Mouse (Mus musculus): ENCODE results near the gene Olfr631. TPM values are rescaled to one million over a fixed set of nuclear protein-coding genes. Genes with fewer than 3 reads are reported as not detected.

The Olfr631 gene
- polyA plus RNA-seq, 1 experiment from 2014 or later = not detected

Other genes with a start within 250 kb of the Olfr631 start
- gene Olfr625-ps1, start 246.1 kb upstream of the Olfr631 start, polyA plus RNA-seq (2016; fragmentation: Nextera tagmentation; extraction: Ambion mirVana) = not detected in 2 replicates
- not detected in 2 replicates for gene Olfr243, start 214.2 kb upstream of the Olfr631 start, polyA plus RNA-seq (2016; fragmentation: Nextera tagmentation; extraction: Ambion mirVana)
- not detected in 2 replicates for gene Olfr628, start 198.5 kb upstream of the Olfr631 start, polyA plus RNA-seq (2016; fragmentation: Nextera tagmentation; extraction: Ambion mirVana)
- not detected in 2 replicates for gene Olfr629, start 183.9 kb upstream of the Olfr631 start, polyA plus RNA-seq (2016; fragmentation: Nextera tagmentation; extraction: Ambion mirVana)
- gene Olfr630, start 171.5 kb upstream of the Olfr631 start, polyA plus RNA-seq (2016; fragmentation: Nextera tagmentation; extraction: Ambion mirVana) = not detected in 2 replicates
- gene Olfr69, start 157.2 kb upstream of the Olfr631 start, polyA plus RNA-seq (2016; fragmentation: Nextera tagmentation; extraction: Ambion mirVana) = not detected in 2 replicates
- not detected in 2 replicates for gene Olfr68, start 149.1 kb upstream of the Olfr631 start, polyA plus RNA-seq (2016; fragmentation: Nextera tagmentation; extraction: Ambion mirVana)
- gene Olfr67, start 137.0 kb upstream of the Olfr631 start, polyA plus RNA-seq (2016; fragmentation: Nextera tagmentation; extraction: Ambion mirVana) = not detected in 2 replicates
- 191 and 345 TPM in 2 replicates for gene Hbb-bt, start 114.8 kb upstream of the Olfr631 start, polyA plus RNA-seq (2016; fragmentation: Nextera tagmentation; extraction: Ambion mirVana)
- 74.3 and 117 TPM in 2 replicates for gene Hbb-bs, start 100.7 kb upstream of the Olfr631 start, polyA plus RNA-seq (2016; fragmentation: Nextera tagmentation; extraction: Ambion mirVana)
- 0.23 TPM in 1 of 2 replicates, not detected in the other for gene Hbb-bh2, start 88.3 kb upstream of the Olfr631 start, polyA plus RNA-seq (2016; fragmentation: Nextera tagmentation; extraction: Ambion mirVana)
- gene Hbb-bh1, start 85.7 kb upstream of the Olfr631 start, polyA plus RNA-seq (2016; fragmentation: Nextera tagmentation; extraction: Ambion mirVana) = 3,029 and 4,275 TPM in 2 replicates
- 7,838 and 8,555 TPM in 2 replicates for gene Hbb-y, start 75.6 kb upstream of the Olfr631 start, polyA plus RNA-seq (2016; fragmentation: Nextera tagmentation; extraction: Ambion mirVana)
- gene Olfr66, start 42.6 kb upstream of the Olfr631 start, polyA plus RNA-seq (2016; fragmentation: Nextera tagmentation; extraction: Ambion mirVana) = not detected in 2 replicates
- not detected in 2 replicates for gene Olfr64, start 34.3 kb upstream of the Olfr631 start, polyA plus RNA-seq (2016; fragmentation: Nextera tagmentation; extraction: Ambion mirVana)
- not detected in 2 replicates for gene Olfr65, start 25.3 kb upstream of the Olfr631 start, polyA plus RNA-seq (2016; fragmentation: Nextera tagmentation; extraction: Ambion mirVana)
- not detected in 2 replicates for gene Olfr632, start 5.5 kb downstream of the Olfr631 start, polyA plus RNA-seq (2016; fragmentation: Nextera tagmentation; extraction: Ambion mirVana)
- gene Olfr633, start 15.6 kb downstream of the Olfr631 start, polyA plus RNA-seq (2016; fragmentation: Nextera tagmentation; extraction: Ambion mirVana) = not detected in 2 replicates
- gene Olfr635, start 42.3 kb downstream of the Olfr631 start, polyA plus RNA-seq (2016; fragmentation: Nextera tagmentation; extraction: Ambion mirVana) = 0.01 and 0.04 TPM in 2 replicates
- not detected in 2 replicates for gene Olfr638, start 69.9 kb downstream of the Olfr631 start, polyA plus RNA-seq (2016; fragmentation: Nextera tagmentation; extraction: Ambion mirVana)
- gene Olfr639, start 88.5 kb downstream of the Olfr631 start, polyA plus RNA-seq (2016; fragmentation: Nextera tagmentation; extraction: Ambion mirVana) = not detected in 2 replicates
- not detected in 2 replicates for gene Olfr640, start 96.7 kb downstream of the Olfr631 start, polyA plus RNA-seq (2016; fragmentation: Nextera tagmentation; extraction: Ambion mirVana)
- not detected in 2 replicates for gene Olfr641, start 106.6 kb downstream of the Olfr631 start, polyA plus RNA-seq (2016; fragmentation: Nextera tagmentation; extraction: Ambion mirVana)
- gene Olfr642, start 123.8 kb downstream of the Olfr631 start, polyA plus RNA-seq (2016; fragmentation: Nextera tagmentation; extraction: Ambion mirVana) = not detected in 2 replicates
- not detected in 2 replicates for gene 4930516K23Rik, start 132.6 kb downstream of the Olfr631 start, polyA plus RNA-seq (2016; fragmentation: Nextera tagmentation; extraction: Ambion mirVana)
- gene Olfr644, start 143.0 kb downstream of the Olfr631 start, polyA plus RNA-seq (2016; fragmentation: Nextera tagmentation; extraction: Ambion mirVana) = not detected in 2 replicates
- gene Olfr645, start 156.6 kb downstream of the Olfr631 start, polyA plus RNA-seq (2016; fragmentation: Nextera tagmentation; extraction: Ambion mirVana) = not detected in 2 replicates
- gene Olfr646, start 176.0 kb downstream of the Olfr631 start, polyA plus RNA-seq (2016; fragmentation: Nextera tagmentation; extraction: Ambion mirVana) = not detected in 2 replicates
- not detected in 2 replicates for gene Ubqln5, start 201.0 kb downstream of the Olfr631 start, polyA plus RNA-seq (2016; fragmentation: Nextera tagmentation; extraction: Ambion mirVana)
- not detected in 2 replicates for gene Olfr643, start 208.6 kb downstream of the Olfr631 start, polyA plus RNA-seq (2016; fragmentation: Nextera tagmentation; extraction: Ambion mirVana)
- gene Ubqln3, start 214.5 kb downstream of the Olfr631 start, polyA plus RNA-seq (2016; fragmentation: Nextera tagmentation; extraction: Ambion mirVana) = not detected in 2 replicates
- gene Ubqlnl, start 221.7 kb downstream of the Olfr631 start, polyA plus RNA-seq (2016; fragmentation: Nextera tagmentation; extraction: Ambion mirVana) = not detected in 2 replicates
- not detected in 2 replicates for gene Olfm5, start 236.0 kb downstream of the Olfr631 start, polyA plus RNA-seq (2016; fragmentation: Nextera tagmentation; extraction: Ambion mirVana)